Mouse (Mus musculus): Measurements from ENCODE around the gene Uba52.

The Uba52 gene

DNA sequence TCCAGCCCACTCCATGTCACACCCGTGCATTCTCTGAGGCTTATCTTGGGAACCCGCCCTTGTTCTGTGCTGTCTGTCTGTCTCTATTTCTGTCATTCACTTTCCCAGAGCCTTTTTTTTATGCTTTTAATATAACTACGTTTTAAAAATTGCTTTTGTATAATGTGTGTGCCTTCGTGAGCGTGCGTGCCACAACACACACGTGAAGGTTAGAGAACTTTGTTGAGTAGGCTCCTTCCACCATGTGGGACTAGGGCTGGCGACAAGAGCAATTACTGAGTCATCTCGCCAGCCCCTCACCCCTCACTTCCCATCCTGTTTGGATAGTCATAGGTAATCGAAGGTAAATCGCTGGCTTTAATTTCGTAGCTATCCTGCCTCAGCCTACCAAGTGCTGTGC is 8.1 kb downstream of the Uba52 start:
- DNase-seq = no peak

DNA sequence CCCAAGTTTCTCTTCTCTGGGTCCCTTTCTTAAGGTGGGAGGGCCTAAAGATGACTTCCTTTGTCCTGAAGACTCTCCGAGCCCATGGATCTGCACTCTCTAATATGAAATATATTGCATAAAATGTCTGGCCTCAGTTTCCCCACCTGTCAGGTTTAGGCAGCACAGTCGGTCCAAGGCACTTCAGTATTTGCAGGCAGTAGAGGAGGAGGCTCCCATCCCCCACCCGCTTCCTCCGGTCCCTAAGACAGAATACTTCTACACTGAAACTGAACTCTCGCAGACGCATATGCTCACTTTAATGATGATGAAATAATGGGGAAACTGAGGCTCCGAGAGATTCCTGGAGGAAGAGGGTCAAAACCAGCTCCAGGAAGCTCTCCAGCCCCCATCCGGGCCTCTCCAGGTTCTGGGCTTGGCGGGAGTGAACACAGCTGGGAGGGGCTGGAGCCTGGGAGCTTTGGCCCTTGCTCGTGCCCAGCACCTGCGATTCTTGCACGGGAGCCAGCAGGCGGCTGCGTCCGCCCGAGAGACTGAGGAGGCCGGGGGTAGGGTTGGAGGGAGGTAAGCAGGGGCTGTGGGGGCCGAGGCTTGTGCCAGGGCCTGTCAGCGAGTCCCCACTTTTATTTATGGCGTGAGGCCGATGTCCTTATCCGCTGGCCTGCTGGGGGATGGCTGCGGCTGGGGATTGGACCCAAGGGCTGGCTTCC is 8.6 kb downstream of the Uba52 start:
- no peak for DNase-seq

DNA sequence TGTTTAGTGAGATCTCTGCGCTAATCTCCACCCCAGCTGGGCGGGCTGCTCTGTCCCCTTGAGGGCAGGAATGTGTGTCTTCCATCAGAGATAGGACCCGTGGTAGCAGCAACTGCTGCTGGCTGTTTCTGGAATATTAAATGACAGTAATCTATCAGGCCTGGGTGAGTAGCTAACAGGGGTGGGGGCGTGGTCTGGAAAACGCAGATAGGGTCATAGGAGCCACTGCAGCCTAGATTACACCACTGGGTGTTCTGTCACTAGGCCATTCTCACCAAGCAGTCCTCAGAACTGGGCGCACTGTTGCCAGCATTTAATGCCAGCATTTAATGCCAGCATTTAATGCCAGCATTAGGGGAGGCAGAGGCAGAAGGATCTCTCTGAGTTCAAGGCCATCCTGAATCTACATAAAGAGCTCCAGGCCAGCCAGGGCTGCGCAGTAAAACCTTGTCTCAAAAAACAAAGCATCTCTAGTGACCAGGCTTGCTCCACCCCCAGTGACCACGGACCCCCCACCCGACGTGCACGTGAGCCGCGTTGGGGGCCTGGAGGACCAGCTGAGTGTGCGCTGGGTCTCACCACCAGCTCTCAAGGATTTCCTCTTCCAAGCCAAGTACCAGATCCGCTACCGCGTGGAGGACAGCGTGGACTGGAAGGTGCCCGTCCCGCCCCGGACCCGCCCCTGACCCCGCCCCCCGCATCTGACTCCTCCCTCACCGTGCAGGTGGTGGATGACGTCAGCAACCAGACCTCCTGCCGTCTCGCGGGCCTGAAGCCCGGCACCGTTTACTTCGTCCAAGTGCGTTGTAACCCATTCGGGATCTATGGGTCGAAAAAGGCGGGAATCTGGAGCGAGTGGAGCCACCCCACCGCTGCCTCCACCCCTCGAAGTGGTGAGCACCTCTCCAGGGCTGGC is 10.0 kb downstream of the Uba52 start:
- DNase-seq = no peak

DNA sequence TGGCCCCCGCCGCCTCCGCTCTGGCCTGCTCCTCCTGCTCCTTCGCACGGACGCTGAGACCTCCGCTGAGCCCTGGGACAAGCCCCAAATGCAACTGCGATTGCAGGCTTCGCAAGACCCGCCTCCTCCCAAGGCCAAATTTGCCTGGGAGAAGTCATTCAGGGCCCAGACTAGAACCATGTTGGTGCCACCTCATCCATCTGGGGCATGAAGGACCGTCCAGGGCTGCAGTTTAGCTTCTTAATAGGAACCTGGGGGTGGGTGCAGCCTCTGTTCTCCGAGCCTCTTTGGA is 14.9 kb downstream of the Uba52 start:
- no peak for DNase-seq

DNA sequence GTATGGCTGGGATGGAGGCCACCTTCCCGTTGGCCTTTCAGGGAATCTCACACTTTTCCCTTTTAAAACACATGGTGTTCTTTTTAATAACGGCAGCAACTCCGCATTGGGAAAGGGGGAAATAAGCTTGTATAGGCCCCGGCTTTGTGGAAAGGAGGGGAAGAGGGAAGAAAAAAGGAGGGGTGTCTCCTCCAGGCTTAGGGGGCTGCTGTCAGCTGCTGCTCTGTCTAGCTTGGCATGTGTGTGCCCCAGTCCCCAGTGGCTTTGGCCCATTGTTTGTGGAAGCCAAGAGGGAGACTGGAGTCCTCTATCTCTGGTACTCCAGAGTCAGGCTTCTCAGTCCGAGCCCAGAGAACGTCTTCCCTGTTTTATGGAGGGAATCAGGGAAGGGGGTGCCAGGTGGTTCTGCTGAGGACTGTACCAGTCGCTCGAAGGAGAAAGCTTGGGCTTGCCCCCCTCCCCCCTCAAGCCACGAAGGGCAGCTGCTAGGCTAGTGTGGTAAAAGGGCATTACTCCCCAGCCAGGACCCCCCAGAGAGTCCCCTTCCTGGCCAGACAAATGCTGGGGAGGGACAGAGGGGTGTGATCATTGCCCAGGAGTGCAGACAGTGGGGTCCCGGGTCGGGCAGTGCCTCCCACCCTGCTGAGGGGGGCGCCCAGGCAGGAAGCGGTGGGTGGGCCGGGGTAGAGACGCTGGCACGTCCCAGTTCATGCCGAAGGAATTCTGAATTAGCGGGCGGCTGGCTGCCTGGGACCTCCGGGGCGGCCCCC is 15.4 kb downstream of the Uba52 start:
- no peak for DNase-seq

DNA sequence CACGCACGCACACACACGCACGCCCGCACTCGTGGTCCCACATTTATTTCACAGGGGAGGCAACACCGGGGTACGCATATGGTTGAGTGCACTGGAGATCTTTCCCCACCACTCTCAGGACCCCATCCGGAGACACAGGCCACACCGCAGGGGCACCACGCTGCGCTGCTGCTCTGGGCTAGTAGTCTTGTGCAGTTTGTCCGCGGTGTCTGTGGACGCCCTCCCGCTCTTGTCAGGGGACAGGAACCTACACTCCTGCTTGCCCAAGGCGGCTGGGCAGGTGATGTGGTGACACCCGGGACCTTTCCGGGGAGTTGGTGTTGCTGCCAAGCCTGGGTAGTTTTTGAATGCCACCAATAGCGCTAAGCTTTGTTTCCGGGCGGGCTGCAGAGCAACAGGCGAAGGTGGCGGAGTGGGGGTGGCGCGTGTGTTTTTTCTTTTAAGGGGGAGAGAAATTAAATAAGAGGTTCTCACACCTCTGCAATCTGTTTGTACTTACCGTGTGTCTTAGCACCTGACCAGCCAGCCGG is 16.1 kb downstream of the Uba52 start:
- no peak for DNase-seq

DNA sequence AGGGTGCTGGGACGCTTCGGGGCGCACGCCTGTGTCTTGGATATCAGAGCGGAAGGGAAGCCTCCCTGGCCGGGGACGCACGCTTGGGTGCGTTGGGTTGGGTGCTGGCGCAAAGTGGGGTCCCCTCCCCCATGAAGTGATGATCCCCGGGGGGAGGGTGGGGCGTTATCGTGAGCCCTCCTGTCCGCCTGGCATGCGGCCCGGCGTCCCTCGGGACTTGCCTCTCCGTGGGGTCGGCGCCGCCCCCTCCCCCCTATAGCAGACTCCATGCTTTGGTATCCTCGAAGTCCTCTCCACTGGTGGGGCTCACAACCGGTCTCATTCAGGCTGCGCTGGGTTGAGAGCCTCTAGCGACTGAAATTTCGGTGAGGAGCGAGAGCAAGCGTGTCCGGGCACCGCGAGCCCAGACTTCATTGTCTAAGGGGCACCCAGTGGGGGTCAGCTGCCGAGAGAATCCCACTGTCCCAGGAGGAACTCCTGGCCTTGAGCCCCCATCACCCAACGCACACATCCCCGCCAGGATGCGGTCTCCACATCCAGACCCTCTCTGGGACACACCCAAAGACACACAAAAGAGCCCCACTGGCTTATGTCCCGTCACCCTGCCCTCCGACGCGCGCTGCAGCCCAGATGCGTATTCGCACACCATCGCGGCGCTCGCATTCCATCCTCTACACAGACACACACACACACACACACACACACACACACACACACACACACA is 16.7 kb downstream of the Uba52 start:
- no peak for DNase-seq

DNA sequence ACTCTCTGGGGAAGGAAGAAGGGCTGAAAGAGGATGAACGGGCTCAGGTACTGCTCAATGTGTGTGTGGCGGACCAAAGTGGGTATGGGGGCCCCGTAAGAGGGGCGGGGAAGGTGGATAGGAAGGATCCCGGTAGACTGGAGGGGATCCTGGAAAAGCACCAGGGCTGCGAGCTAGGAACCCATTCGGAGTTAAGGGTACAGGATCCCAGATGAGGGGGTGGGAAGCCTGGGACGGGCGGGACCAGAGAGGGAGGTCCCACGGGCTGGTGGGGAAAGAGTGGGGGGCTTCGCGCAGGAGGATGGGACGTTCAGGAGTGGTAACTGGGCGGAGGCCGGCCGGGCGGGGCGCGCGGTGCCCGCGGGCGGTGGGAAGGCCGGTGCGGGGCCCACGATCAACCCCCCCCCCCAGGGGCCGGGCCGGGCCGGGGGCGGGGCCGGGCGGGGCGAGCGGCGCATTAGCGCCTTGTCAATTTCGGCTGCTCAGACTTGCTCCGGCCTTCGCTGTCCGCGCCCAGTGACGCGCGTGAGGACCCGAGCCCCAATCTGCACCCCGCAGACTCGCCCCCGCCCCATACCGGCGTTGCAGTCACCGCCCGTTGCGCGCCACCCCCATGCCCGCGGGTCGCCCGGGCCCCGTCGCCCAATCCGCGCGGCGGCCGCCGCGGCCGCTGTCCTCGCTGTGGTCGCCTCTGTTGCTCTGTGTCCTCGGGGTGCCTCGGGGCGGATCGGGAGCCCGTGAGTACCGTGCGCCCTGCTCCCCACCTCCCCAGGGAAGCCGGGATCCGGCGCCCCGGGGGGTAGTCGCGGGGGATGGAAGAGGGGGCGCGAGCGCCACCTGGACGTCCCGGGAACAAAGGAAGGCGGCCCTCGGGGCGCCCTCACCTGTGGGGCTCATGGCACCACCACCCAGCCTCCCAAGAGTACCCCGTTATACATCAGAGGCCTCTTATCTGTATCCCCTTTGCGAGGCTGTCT is 17.6 kb downstream of the Uba52 start, which contains the start of gene Crlf1:
TSS of gene Crlf1 (plus strand) at position 495 of the 977 bp plus-strand sequence.
- DNase-seq = no peak

DNA sequence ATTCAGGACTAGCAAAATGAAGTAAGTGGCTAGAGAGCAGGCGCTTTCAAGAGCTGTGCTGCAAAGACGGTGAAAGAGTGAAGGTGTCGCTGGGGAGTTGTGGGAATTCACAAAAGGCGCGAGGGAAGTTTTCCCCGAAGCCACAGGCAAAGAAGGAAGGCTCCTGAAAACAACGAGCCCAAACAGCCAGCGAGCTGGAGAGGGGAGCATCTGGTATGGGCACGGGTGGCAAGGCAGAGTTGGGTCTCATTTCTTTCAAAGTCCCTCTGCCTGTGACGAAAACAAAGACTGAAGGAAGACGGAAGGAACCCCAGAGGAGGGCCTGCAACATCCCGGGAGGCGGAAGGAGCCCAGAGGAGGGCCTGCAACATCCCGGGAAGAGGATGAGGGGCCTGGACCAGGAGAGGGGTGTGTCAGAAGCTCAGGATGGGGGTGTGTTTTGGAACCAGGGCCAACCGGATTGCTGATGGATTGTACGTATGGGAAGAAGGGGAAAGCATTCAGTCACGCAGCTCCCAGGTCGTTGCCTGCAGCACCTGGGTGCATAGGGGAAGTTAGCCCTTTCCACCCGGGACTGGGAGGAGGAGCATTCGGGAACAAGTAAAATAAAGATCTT is 19.6 kb downstream of the Uba52 start:
- no peak for DNase-seq

DNA sequence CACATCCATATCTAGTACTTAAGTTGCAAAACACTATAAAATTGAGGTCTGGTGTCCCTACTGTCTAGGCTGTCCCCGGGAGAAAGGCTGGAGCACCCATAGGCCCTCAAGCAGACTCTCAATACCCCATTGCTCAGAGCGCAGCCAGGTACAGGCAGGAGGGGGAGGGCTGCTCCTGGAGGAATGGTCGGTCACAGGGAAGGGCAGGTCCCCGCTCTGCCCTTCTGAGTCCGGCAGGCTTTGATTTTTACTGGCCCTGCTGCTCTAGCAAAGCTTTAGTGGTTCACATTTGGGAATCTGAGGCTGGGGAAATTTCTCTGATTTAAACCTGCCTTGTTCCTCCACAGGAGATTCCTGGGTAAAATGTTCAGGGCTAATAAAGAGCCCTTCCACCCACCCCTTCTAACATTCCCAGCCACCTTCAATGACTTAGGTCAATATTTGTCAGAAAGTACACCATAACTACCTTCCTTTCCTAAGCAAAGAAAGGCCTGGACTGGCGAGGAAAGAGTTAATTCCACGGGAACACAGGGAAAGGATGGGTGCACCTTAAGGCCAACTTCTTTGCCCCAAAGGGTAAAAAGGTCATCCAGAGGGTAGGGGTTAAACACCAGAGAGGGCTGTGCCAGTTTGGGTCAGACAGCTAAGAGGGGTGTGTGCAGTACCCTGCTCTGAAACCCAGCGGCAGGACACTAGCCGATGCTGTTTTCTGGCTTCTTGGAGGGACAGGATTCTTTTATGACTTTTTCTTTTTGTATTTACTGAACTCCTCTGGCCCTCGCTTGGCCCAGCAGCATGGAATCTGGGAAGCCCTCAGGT is 20.3 kb downstream of the Uba52 start:
- no peak for DNase-seq

DNA sequence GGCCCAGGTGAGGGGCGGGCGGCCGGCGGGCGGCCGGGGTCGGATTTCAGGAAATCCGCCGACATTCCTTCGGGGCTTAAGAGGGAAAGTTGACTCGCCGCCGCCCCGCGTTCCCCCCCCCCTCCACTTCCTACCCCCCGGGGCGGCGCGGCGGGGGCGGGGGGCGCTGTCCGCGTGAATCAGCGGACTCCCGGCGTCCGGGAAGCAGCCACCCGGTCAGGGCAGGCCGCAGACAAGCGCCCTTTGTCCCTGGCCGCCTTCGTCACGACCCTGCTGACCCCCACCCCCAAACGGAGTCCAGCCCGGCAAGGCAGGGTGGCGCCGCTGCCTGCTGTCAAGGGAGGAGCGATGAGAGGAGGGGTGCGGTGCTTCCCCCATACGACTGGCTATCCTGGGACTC is 21.0 kb downstream of the Uba52 start:
- DNase-seq = no peak

DNA sequence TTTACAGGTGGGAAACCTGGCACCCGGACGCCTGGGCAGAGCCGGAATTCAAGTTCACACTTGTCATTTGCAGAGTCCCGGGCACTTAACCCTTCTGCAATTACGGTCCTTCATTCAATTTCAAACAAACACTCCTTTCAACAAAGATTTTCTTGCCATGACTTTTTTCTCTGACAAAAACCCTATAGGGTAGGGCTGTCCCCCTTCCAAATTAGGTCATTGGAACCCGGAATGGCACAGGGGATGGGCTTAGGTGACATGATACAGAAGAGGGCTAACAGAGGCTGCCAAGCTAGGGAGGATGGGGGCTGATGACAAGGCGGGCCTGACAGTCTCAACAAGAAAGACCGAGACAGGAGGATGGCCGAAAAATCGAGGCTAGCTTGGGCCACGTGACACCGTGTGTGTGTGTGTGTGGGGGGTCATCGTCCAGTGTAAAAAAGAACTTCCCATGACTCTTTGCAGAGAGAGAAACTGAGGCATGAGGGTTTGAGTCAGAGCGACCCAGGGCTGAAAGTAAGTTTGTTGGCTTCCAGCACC is 21.6 kb downstream of the Uba52 start:
- no peak for DNase-seq

DNA sequence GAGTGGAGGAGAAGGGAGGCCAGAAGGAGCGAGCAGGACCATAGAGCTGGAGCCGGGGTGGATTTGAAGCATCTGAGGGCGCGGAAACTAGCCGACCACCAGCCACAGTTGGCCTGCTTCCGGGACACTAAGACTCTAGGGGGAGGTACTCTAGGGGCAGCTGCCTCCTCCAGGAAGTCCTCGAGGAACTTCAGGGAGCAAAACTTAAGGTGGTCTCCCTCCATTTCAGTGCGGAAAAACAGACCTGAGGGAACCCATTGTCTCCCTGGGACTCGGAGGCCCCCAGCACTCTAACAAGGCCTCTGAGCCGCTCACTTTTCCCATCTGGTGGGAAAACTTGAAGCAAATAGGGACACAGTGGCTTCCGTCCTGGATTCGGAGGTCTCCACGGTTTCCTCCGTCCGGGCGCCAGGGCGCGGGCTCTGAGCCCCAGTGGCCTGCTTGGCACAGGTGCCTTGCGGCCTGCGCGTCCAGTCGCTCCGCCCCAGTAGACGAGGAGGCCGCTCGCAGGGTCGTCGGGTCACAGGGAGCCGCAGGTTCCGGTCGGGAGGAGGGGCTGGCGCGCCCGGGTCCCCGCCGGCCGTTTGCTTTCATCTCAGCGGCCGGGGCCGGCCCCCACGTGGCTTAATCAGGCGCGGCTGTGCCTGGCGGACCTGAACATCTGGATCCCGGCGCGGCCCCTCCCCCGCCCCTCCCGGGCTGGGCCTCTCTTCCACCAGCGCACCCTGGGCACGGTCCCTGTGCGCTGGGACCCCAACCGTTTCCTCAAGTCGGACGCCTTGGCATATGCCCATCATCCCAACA is 22.4 kb downstream of the Uba52 start:
- DNase-seq = no peak

DNA sequence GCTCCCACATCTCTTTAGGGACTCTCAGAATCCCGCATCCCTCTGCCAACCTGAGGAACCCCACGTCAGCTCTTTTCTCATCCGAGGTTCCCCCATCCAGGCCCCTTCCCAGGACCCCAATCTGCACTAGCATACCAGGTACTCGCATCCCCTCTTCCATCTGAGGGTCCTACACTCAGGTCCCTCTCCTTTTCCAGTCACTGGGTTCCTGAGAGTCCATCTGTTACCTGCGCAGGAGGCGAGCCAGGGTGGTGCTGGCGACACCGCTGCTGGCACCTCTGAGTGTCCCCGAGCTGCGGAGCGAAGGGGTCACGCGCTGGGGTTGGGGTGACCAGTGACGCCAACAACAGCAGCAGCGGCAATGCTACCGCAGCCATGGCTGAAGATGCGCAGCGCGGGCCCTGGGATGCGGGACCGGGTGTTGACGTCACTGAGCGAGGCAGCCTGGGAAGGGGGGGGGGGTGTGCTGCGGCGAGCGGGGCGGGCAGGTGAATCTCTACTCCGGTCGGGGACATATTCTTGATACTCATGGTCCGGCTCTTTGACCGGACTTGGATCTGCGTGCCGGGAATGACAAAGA is 23.6 kb downstream of the Uba52 start, which contains the start of gene Tmem59l:
TSS of gene Tmem59l (minus strand) at position 418 of the 580 bp plus-strand sequence.
- DNase-seq = no peak

DNA sequence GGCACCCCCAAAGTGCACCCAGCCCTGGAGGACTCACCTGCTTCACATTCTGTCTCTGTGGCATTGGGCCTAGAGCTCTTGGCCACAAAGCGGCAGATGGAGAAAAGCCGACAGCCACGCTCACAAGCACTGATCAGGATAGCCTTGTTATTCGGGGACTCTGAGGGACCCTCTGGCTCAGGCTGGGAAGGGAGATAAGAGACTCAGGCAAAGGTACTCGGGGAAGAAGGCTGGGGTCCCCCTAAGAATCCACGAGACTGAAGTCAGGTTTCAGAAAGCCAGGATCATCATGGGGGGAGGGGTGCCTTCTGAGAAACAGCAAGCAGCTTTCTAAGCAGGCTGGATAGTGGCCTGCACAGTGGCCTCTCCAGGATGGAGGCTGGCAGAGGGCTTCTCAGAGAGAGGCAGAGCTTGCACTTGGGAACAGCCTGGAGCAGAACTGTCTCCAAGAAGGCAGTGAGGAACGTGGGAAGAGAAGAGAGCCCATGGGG is 24.4 kb downstream of the Uba52 start:
- no peak for DNase-seq

DNA sequence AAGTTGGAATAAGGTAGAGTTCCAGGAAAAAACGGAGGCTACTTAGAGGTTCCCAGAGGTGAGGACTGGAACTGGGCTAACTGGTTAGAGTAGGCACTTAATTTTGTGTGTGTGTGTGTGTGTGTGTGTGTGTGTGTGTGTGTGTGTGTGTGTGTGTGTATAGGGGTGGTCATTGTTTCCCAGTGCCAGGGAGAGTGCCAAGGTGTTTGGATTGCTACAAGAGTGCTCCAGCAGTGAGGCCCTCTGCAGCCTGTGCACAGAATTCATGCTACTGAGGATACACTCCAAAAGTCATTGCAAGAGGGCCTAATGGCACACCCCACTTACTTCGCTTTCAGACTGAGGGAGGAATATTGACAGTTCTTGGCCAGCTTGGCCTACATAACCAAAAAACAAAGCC is 27.7 kb downstream of the Uba52 start:
- no peak for DNase-seq

DNA sequence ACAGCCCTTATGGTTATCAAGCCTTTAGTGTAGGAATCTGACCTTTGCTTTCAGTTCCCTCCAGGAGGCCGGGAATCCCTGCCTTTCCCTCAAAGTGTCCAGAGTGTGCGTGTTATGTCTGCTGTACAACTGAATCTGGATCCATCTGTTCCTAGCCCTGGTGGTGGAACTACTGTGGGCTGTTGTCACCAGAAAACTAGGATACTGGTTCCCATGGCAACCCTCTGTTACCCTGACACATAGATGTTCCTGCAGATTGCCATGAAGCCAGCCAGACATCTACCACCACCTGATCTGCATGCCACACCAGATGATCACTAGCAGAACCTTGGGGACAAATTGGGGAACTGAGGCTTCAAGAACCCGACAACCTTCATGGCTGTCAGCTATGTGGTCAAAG is 28.7 kb downstream of the Uba52 start:
- DNase-seq = no peak

Data from thymus, postnatal 25 days (tissue).